Mouse (Mus musculus) stomach, embryonic 15.5 days (tissue): Measurements from ENCODE around the gene Prss44. TPM values are rescaled to one million over a fixed set of nuclear protein-coding genes. Genes with fewer than 3 reads are reported as not detected.

ENCODE experiments used
- ATAC-seq: fragments of 200-750 bp; cut with Nextera tagmentation; 2 replicates; pipeline ENCODE4 v1.8.0; 2017; ENCODE audit warnings: low read depth, moderate number of reproducible peaks, moderate TSS enrichment; ENCODE audit not compliant: insufficient read depth, low FRiP score
- H3K27ac ChIP-seq: fragments of 300-500 bp; sonication (generic); 2 replicates; pipeline ENCODE4 v1.5.1; 2015; ENCODE audit warnings: mild to moderate bottlenecking, inconsistent platforms
- H3K27me3 ChIP-seq: fragments of 300-500 bp; sonication (generic); replicated peaks from 2 replicates; pipeline ENCODE4 v1.6.1; 2015; ENCODE audit warnings: inconsistent platforms
- H3K36me3 ChIP-seq: fragments of 300-500 bp; sonication (generic); 2 replicates; pipeline ENCODE4 v1.6.1; 2015; ENCODE audit warnings: inconsistent platforms
- H3K4me1 ChIP-seq: fragments of 300-500 bp; sonication (generic); 2 replicates; pipeline ENCODE4 v1.6.1; 2015; ENCODE audit warnings: inconsistent platforms
- H3K4me2 ChIP-seq: fragments of 300-500 bp; sonication (generic); 2 replicates; pipeline ENCODE4 v1.6.1; 2015; ENCODE audit warnings: mild to moderate bottlenecking, inconsistent platforms
- H3K4me3 ChIP-seq: fragments of 300-500 bp; sonication (generic); replicated peaks from 2 replicates; pipeline ENCODE4 v1.5.1; 2015; ENCODE audit warnings: inconsistent platforms
- H3K9ac ChIP-seq: fragments of 300-500 bp; sonication (generic); 2 replicates; pipeline ENCODE4 v1.6.1; 2015; ENCODE audit warnings: inconsistent platforms
- H3K9me3 ChIP-seq: fragments of 300-500 bp; sonication (generic); 2 replicates; pipeline ENCODE4 v1.6.1; 2016; ENCODE audit warnings: inconsistent platforms
- WGBS: fragments of 180-500 bp; shearing (Covaris S2); methylation state at CpG from one replicate; pipeline ENCODE4 v1.1.7; 2015; 5-methylcytosine and 5-hydroxymethylcytosine counted together
- polyA plus RNA-seq: library from polyadenylated mRNA; unstranded; fragments of >200 nt; fragmentation: Nextera tagmentation; extraction: Ambion mirVana; gene quantifications from 2 replicates; pipeline ENCODE4 v1.2.1, GENCODE M21; 2015

The Prss44 gene
- not detected in 2 replicates for polyA plus RNA-seq

DNA sequence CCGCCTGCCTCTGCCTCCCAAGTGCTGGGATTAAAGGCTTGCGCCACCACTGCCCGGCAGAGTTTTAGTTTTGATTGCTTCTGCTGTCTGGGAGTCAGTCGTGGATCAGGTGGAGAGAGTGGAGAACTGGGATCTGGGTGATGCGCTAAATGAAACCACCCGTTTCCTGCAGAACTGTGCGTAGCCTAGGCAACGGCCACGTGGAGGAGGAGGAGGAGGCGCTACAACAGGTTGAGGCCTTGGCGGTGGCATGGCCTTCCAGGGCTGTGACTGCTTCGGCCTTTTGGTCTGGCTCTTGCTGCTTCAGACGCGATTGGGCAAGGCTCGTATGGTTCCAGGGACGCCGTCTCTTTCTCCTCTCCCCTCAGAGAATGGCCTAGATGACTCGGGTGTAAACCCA lies at the start of gene Prss44:
Gene Prss44 (plus strand): TSS at position 206 of the 400 bp plus-strand sequence.
- Histone ChIP-seq H3K9me3 (no peaks in the 10 kb centered on the region), H3K9ac (no peak within 1 kb of the TSS), H3K36me3 (no peaks in the 10 kb centered on the region), H3K4me3 (no peak within 1 kb of the TSS), H3K4me2 (no peak within 1 kb of the TSS), H3K27me3 (no peaks in the 10 kb centered on the region), H3K27ac (no peak within 1 kb of the TSS), H3K4me1 (no peaks in the 10 kb centered on the region)
- ATAC-seq, result no peak
- 57% methylated on average over 18 of the region's 18 CpGs for WGBS

GRCm38 (mm10) chr9:110772336-110772735 lies 41.5 kb upstream of the Prss44 start:
- H3K4me3 ChIP-seq, result no peak overlapping the region
- H3K27ac ChIP-seq, result no peak overlapping the region
- no peaks in the 10 kb centered on the region for H3K27me3 ChIP-seq
- peaks cover 6% of the 10 kb centered on the region; the same call in 1 of the 2 replicates for H3K4me1 ChIP-seq
- WGBS, result 88% methylated on average over 10 of the region's 10 CpGs
- H3K9ac ChIP-seq, result no peak overlapping the region
- no peak for ATAC-seq
- no peaks in the 10 kb centered on the region for H3K9me3 ChIP-seq
- no peaks in the 10 kb centered on the region for H3K36me3 ChIP-seq
- H3K4me2 ChIP-seq, result no peak overlapping the region

DNA sequence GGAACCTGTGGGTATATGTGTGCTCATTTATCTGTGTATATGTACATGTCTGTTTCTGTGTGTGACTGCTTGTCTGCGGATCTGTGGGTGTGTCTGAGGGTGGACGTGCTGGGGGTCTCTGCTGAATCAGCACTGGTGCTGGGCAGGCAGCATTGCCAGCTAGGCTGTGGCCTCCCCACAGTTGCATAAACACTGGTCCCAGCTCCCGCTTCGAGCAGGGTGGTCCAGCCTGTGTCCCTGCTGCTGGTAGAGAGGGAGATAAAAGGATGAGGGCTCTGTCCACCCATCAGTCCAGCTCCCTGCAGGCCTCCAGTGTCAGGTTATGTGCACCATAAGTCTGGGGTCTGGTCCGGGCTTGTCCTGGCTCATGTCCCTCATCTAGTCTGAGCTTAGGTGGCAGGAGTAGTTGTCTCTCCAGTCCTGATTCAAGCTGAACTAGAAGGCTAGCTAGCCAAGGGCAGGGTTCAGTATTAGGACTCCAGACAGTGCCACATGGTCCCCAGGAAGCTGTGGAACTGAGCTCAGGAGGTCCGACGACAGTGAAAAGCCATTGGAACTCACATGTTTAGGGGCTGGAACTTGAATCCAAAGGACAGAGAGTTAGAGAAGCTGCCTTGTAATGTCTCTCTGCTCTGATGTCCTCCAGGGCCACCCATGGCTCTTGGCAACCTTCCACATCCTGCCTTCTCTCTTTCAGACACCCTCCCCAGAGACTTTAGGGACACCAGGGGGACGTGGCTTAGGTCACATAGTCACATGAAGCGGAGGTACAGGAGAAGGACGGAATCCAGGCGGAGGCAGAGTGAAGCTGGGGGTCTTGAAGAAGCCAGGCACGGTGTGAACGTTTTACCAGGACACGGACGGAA lies 39.2 kb upstream of the Prss44 start:
- no peaks in the 10 kb centered on the region for H3K9me3 ChIP-seq
- H3K4me2 ChIP-seq, result no peak overlapping the region
- H3K27ac ChIP-seq, result peak overlapping the region; percentile 52
- no peak for ATAC-seq
- no peaks in the 10 kb centered on the region for H3K36me3 ChIP-seq
- WGBS, result 64% methylated on average over 15 of the region's 15 CpGs
- no peaks in the 10 kb centered on the region for H3K27me3 ChIP-seq
- H3K9ac ChIP-seq, result no peak overlapping the region
- no peak overlapping the region for H3K4me3 ChIP-seq
- peaks cover 6% of the 10 kb centered on the region; the same call in 1 of the 2 replicates for H3K4me1 ChIP-seq

GRCm38 (mm10) chr9:110775269-110776022 lies 38.3 kb upstream of the Prss44 start:
- peak overlapping the region; percentile 52 for H3K27ac ChIP-seq
- 57% methylated on average over 10 of the region's 10 CpGs for WGBS
- no peak overlapping the region for H3K9ac ChIP-seq
- H3K4me2 ChIP-seq, result no peak overlapping the region
- H3K36me3 ChIP-seq, result no peaks in the 10 kb centered on the region
- ATAC-seq, result no peak
- peaks cover 6% of the 10 kb centered on the region; the same call in 1 of the 2 replicates for H3K4me1 ChIP-seq
- H3K9me3 ChIP-seq, result no peaks in the 10 kb centered on the region
- H3K27me3 ChIP-seq, result no peaks in the 10 kb centered on the region
- H3K4me3 ChIP-seq, result no peak overlapping the region

GRCm38 (mm10) chr9:110778100-110778499 lies 35.7 kb upstream of the Prss44 start:
- Histone ChIP-seq H3K4me1 (peaks cover 13% of the 10 kb centered on the region), H3K36me3 (no peaks in the 10 kb centered on the region), H3K9ac (no peak overlapping the region), H3K27ac (no peak overlapping the region), H3K4me3 (no peak overlapping the region), H3K27me3 (no peaks in the 10 kb centered on the region), H3K9me3 (no peaks in the 10 kb centered on the region), H3K4me2 (no peak overlapping the region)
- ATAC-seq, result no peak
- WGBS, result 59% methylated on average over 1 of the region's 1 CpGs

DNA sequence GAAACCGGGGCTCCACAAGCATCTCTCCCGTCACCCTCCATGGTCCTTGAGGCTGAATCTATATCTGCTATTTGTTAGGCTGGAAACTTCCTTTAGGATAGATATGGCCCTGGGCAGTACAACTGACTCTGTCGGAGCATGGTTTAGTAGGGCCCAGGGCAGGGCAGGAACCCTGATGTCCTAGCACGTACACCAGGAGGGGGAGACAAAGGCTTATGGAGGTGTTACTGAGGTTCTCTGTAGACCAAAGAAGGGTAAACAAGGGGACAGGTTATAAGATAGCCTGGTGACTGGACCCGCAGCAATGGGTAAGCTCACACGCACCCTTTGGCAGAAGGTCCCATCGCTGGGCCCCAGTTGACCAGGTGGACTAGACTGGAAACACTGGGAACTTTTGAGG lies 35.2 kb upstream of the Prss44 start:
- 67% methylated on average over 7 of the region's 7 CpGs for WGBS
- Histone ChIP-seq H3K27me3 (no peaks in the 10 kb centered on the region), H3K9me3 (no peaks in the 10 kb centered on the region), H3K36me3 (no peaks in the 10 kb centered on the region), H3K4me2 (no peak overlapping the region), H3K4me1 (peaks cover 13% of the 10 kb centered on the region), H3K27ac (no peak overlapping the region), H3K9ac (no peak overlapping the region), H3K4me3 (no peak overlapping the region)
- ATAC-seq, result no peak

GRCm38 (mm10) chr9:110779242-110779913 lies 34.4 kb upstream of the Prss44 start:
- H3K4me1 ChIP-seq, result peaks cover 13% of the 10 kb centered on the region
- 68% methylated on average over 5 of the region's 5 CpGs for WGBS
- no peak overlapping the region for H3K4me3 ChIP-seq
- no peak overlapping the region for H3K27ac ChIP-seq
- no peaks in the 10 kb centered on the region for H3K9me3 ChIP-seq
- no peaks in the 10 kb centered on the region for H3K36me3 ChIP-seq
- no peaks in the 10 kb centered on the region for H3K27me3 ChIP-seq
- H3K4me2 ChIP-seq, result no peak overlapping the region
- H3K9ac ChIP-seq, result no peak overlapping the region
- ATAC-seq, result no peak

GRCm38 (mm10) chr9:110781256-110781721 lies 32.5 kb upstream of the Prss44 start:
- H3K9me3 ChIP-seq, result no peaks in the 10 kb centered on the region
- H3K4me2 ChIP-seq, result peak overlapping the region; percentile 88
- peak overlapping the region; percentile 52 for H3K9ac ChIP-seq
- H3K4me3 ChIP-seq, result peak overlapping the region; percentile 51
- no peaks in the 10 kb centered on the region for H3K27me3 ChIP-seq
- WGBS, result 0% methylated on average over 43 of the region's 43 CpGs
- peaks cover 7% of the 10 kb centered on the region for H3K4me1 ChIP-seq
- peak; percentile 89 for ATAC-seq
- no peaks in the 10 kb centered on the region for H3K36me3 ChIP-seq
- H3K27ac ChIP-seq, result peak overlapping the region; percentile 82

GRCm38 (mm10) chr9:110781731-110782130 lies 32.1 kb upstream of the Prss44 start:
- Histone ChIP-seq H3K4me2 (peak overlapping the region; percentile 88), H3K4me1 (peaks cover 7% of the 10 kb centered on the region), H3K27me3 (no peaks in the 10 kb centered on the region), H3K9ac (peak overlapping the region; percentile 52), H3K27ac (peak overlapping the region; percentile 82), H3K9me3 (no peaks in the 10 kb centered on the region), H3K36me3 (no peaks in the 10 kb centered on the region), H3K4me3 (peak overlapping the region; percentile 51)
- WGBS, result under 1% methylated on average over 23 of the region's 23 CpGs
- ATAC-seq, result peak; percentile 62

DNA sequence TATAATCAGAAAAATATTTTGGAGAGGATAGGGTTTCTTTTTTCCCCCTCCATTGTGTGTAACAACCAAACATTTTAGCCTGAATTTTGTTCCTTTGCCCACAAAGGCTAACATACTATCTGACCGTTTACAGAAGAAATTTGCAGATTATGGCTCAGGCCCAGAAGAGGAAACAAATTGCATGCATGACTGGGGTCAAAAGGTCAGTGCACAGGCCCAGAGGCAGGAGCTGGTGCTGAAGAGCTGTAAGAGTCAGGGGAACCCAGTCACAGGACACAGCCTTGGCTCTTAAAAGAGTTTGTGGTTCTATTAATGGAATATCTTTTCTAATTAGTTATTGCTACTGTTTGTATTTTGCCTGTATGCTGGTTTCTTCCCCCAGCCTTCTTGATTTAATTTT lies 30.2 kb upstream of the Prss44 start:
- Histone ChIP-seq H3K9ac (no peak overlapping the region), H3K4me2 (no peak overlapping the region), H3K9me3 (no peaks in the 10 kb centered on the region), H3K4me1 (peaks cover 7% of the 10 kb centered on the region), H3K27me3 (no peaks in the 10 kb centered on the region), H3K36me3 (no peaks in the 10 kb centered on the region), H3K27ac (no peak overlapping the region), H3K4me3 (no peak overlapping the region)
- no peak for ATAC-seq
- 16% methylated on average over 1 of the region's 1 CpGs for WGBS

- Histone ChIP-seq H3K27me3 (no peaks in the 10 kb centered on the region), H3K9me3 (no peaks in the 10 kb centered on the region), H3K4me3 (no peak overlapping the region), H3K9ac (no peak overlapping the region), H3K4me1 (no peaks in the 10 kb centered on the region), H3K4me2 (no peak overlapping the region), H3K27ac (no peak overlapping the region), H3K36me3 (no peaks in the 10 kb centered on the region)
- 85% methylated on average over 3 of the region's 3 CpGs for WGBS
- ATAC-seq, result no peak
Measured at GRCm38 (mm10) chr9:110788169-110788568, 25.6 kb upstream of the Prss44 start.
